Mouse (Mus musculus) CH12.LX (cell line): ENCODE data around the gene Itpr1. TPM values are rescaled to one million over a fixed set of nuclear protein-coding genes. Genes with fewer than 3 reads are reported as not detected.

Source experiments
- DNase-seq: peaks from one replicate; pipeline ENCODE4 v3.0.0-alpha.2; 2013; ENCODE audit errors: extremely low read depth
- H3K27ac ChIP-seq: 2 replicates; pipeline ENCODE4 v1.5.1; 2012; ENCODE audit warnings: low read depth, mild to moderate bottlenecking, control low read depth, moderate library complexity; ENCODE audit not compliant: insufficient read depth
- H3K27me3 ChIP-seq: replicated peaks from 2 replicates; pipeline ENCODE3; 2012; ENCODE audit warnings: inconsistent platforms
- H3K36me3 ChIP-seq, 2 experiments: replicated peaks in 1 of 2; 2 replicates each; pipeline versions ENCODE3 to v1.6.1; 2012; ENCODE audit warnings: inconsistent platforms in 1 of 2, low read length in 1 of 2, mild to moderate bottlenecking in 1 of 2, mixed read lengths in 1 of 2, moderate library complexity in 1 of 2; ENCODE audit not compliant: control insufficient read depth in 1 of 2, insufficient read depth in 1 of 2
- H3K4me1 ChIP-seq, 2 experiments: 2 replicates each; pipeline ENCODE4 v1.6.1; 2012; ENCODE audit warnings: inconsistent platforms in 1 of 2, moderate library complexity in 1 of 2; ENCODE audit not compliant: insufficient read depth in 2 of 2, control insufficient read depth in 1 of 2
- H3K4me2 ChIP-seq: 2 replicates; pipeline ENCODE4 v1.6.1; 2012; ENCODE audit warnings: low read depth, mild to moderate bottlenecking, control low read depth; ENCODE audit not compliant: poor library complexity, insufficient read depth, severe bottlenecking
- H3K4me3 ChIP-seq, 3 experiments: fragments of 150-350 bp in 1 of 3; sonication (generic) in 1 of 3; replicated peaks in 1 of 3; 2 replicates each; pipeline versions ENCODE3 to v1.5.1; 2011 to 2012; ENCODE audit warnings: low read depth in 2 of 3, low read length in 2 of 3, mild to moderate bottlenecking in 2 of 3, moderate library complexity in 2 of 3, control low read depth in 1 of 3, improper control_type of control experiment in 1 of 3, inconsistent platforms in 1 of 3, mixed read lengths in 1 of 3; ENCODE audit not compliant: poor library complexity in 1 of 3
- H3K79me2 ChIP-seq: replicated peaks from 2 replicates; pipeline ENCODE4 v1.6.1; 2012; ENCODE audit warnings: mild to moderate bottlenecking, moderate library complexity; ENCODE audit not compliant: control insufficient read depth, poor library complexity, insufficient read depth, severe bottlenecking; ENCODE audit errors: extremely low read depth
- H3K9ac ChIP-seq: 2 replicates; pipeline ENCODE4 v1.6.1; 2012; ENCODE audit warnings: low read depth, mild to moderate bottlenecking, control low read depth, moderate library complexity; ENCODE audit not compliant: insufficient read depth
- H3K9me3 ChIP-seq: replicated peaks from 2 replicates; pipeline ENCODE3; 2012; ENCODE audit warnings: low read length, inconsistent platforms, mixed read lengths
- BHLHE40 ChIP-seq: IDR thresholded peaks from 2 replicates; pipeline ENCODE4 v1.6.1; 2011; ENCODE audit warnings: mild to moderate bottlenecking, low read depth, low read length, improper control_type of control experiment
- CHD1 ChIP-seq: IDR thresholded peaks from 2 replicates; pipeline ENCODE4 v1.6.1; 2012; ENCODE audit warnings: low read depth, low read length, improper control_type of control experiment, inconsistent platforms
- CHD2 ChIP-seq: IDR thresholded peaks from 2 replicates; pipeline ENCODE4 v1.6.1; 2011; ENCODE audit warnings: low read length, improper control_type of control experiment
- ELF1 ChIP-seq: IDR thresholded peaks from 2 replicates; pipeline ENCODE4 v1.6.1; 2014; ENCODE audit warnings: low read depth, mild to moderate bottlenecking, inconsistent platforms, low read length, improper control_type of control experiment
- EP300 ChIP-seq: IDR thresholded peaks from 2 replicates; pipeline ENCODE4 v1.6.1; 2011; ENCODE audit warnings: low read length, improper control_type of control experiment
- ETS1 ChIP-seq: conservative IDR thresholded peaks from 2 replicates; pipeline ENCODE4 v1.6.1; 2012; ENCODE audit warnings: low read depth, mild to moderate bottlenecking, inconsistent platforms, low read length, improper control_type of control experiment, moderate library complexity
- GABPA ChIP-seq: IDR thresholded peaks from 2 replicates; pipeline ENCODE4 v1.6.1; 2012; ENCODE audit warnings: low read depth, low read length, improper control_type of control experiment, inconsistent platforms; ENCODE audit not compliant: insufficient replicate concordance
- HCFC1 ChIP-seq: IDR thresholded peaks from 2 replicates; pipeline ENCODE4 v1.6.1; 2012; ENCODE audit warnings: low read depth, mild to moderate bottlenecking, inconsistent platforms, low read length, improper control_type of control experiment
- JUN ChIP-seq: IDR thresholded peaks from 2 replicates; pipeline ENCODE4 v1.6.1; 2011; ENCODE audit warnings: low read depth, mild to moderate bottlenecking, low read length, improper control_type of control experiment, moderate library complexity; ENCODE audit not compliant: insufficient read depth
- JUND ChIP-seq: conservative IDR thresholded peaks from 2 replicates; pipeline ENCODE4 v1.6.1; 2011; ENCODE audit warnings: low read depth, low read length, improper control_type of control experiment
- KAT2A ChIP-seq: IDR thresholded peaks from 2 replicates; pipeline ENCODE4 v1.6.1; 2012; ENCODE audit warnings: low read length, improper control_type of control experiment, inconsistent platforms; ENCODE audit not compliant: insufficient replicate concordance
- MAX ChIP-seq: IDR thresholded peaks from 2 replicates; pipeline ENCODE4 v1.6.1; 2011; ENCODE audit warnings: low read length, improper control_type of control experiment
- MAZ ChIP-seq: IDR thresholded peaks from 2 replicates; pipeline ENCODE4 v1.6.1; 2012; ENCODE audit warnings: low read depth, mild to moderate bottlenecking, inconsistent platforms, low read length, improper control_type of control experiment, moderate library complexity
- MXI1 ChIP-seq: IDR thresholded peaks from 2 replicates; pipeline ENCODE4 v1.6.1; 2011; ENCODE audit warnings: mild to moderate bottlenecking, low read depth, low read length, improper control_type of control experiment
- MYC ChIP-seq: IDR thresholded peaks from 2 replicates; pipeline ENCODE4 v1.6.1; 2011; ENCODE audit warnings: low read depth, mild to moderate bottlenecking, improper control_type of control experiment, low read length
- NELFE ChIP-seq: IDR thresholded peaks from 2 replicates; pipeline ENCODE4 v1.6.1; 2011; ENCODE audit warnings: low read depth, low read length, improper control_type of control experiment
- POLR2A ChIP-seq: IDR thresholded peaks from 2 replicates; pipeline ENCODE4 v1.6.1; 2011; ENCODE audit warnings: low read depth, mild to moderate bottlenecking, improper control_type of control experiment, low read length
- POLR2AphosphoS2 ChIP-seq: IDR thresholded peaks from 2 replicates; pipeline ENCODE4 v1.6.1; 2011; ENCODE audit warnings: low read depth, low read length, improper control_type of control experiment
- RCOR1 ChIP-seq: conservative IDR thresholded peaks from 2 replicates; pipeline ENCODE4 v1.6.1; 2012; ENCODE audit warnings: low read depth, mild to moderate bottlenecking, inconsistent platforms, low read length, improper control_type of control experiment
- SMC3 ChIP-seq: IDR thresholded peaks from 2 replicates; pipeline ENCODE4 v1.6.1; 2011; ENCODE audit warnings: low read depth, low read length, improper control_type of control experiment
- TBP ChIP-seq: conservative IDR thresholded peaks from 2 replicates; pipeline ENCODE4 v1.6.1; 2011; ENCODE audit warnings: low read depth, low read length, improper control_type of control experiment
- ZMIZ1 ChIP-seq: IDR thresholded peaks from 2 replicates; pipeline ENCODE4 v1.6.1; 2012; ENCODE audit warnings: low read depth, mild to moderate bottlenecking, inconsistent platforms, low read length, improper control_type of control experiment
- dilution Hi-C: fragments of 300-500 bp; cut with MboI; formaldehyde crosslinking; loops from 2 replicates; pipeline ENCODE4 v1.14.3; 2020; ENCODE audit warnings: low sequenced_read_pairs; ENCODE audit not compliant: extremely low pct_unique_long_range_greater_than_20kb, extremely low pct_ligation_motif_present
- in situ Hi-C: fragments of 300-500 bp; cut with MboI; formaldehyde crosslinking; loops from 3 replicates; pipeline ENCODE4 v1.14.3; 2019; ENCODE audit warnings: low sequenced_read_pairs, low pct_ligation_motif_present, low pct_unique_long_range_greater_than_20kb, mixed read lengths
- polyA plus RNA-seq: library from polyadenylated mRNA; unstranded; fragments of >175 nt; gene quantifications from 2 replicates; pipeline ENCODE4 v1.2.1, GENCODE M21; 2012; ENCODE audit warnings: low read depth; ENCODE audit not compliant: insufficient read length
- total RNA-seq, 2 experiments: library from RNA; depleted of rRNA; stranded (reverse); fragments of 300-350 nt in 1 of 2; fragments of >200 nt in 1 of 2; gene quantifications; 2 replicates each; pipeline ENCODE4 v1.2.3; 2012 to 2014

Itpr1 gene
- total and polyA plus RNA-seq, 3 experiments: 42.8 to 73.1 (median 53.4) TPM

- Histone ChIP-seq H3K4me1 (peaks cover 31 to 80% of the 10 kb centered on the region in 2 experiments), H3K79me2 (peaks cover 17% of the 10 kb centered on the region; the same call in 1 of the 2 replicates), H3K36me3 (peaks cover 3 to 45% of the 10 kb centered on the region in 2 experiments), H3K9me3 (no peaks in the 10 kb centered on the region), H3K4me2 (peak overlapping the region; percentile 87), H3K27ac (peak overlapping the region; percentile 49), H3K27me3 (no peaks in the 10 kb centered on the region), H3K9ac (peak overlapping the region; percentile 57), H3K4me3 (peak overlapping the region in 2 of 3 experiments; percentile 37 to 48)
- in situ Hi-C loops: no loop called here
- dilution Hi-C loops: no loop called here
- TF ChIP-seq TBP (no peak), JUN (no peak), SMC3 (no peak), CHD1 (no peak), CHD2 (no peak), EP300 (no peak), MAZ (no peak), MYC (0 out of 2 replicates have a peak, but pooled peaks have one; percentile 22), ELF1 (peak; percentile 79), HCFC1 (peak; percentile 59), MAX (no peak), ETS1 (no peak), JUND (no peak), NELFE (no peak), RCOR1 (no peak), POLR2AphosphoS2 (no peak), KAT2A (no peak), MXI1 (no peak), POLR2A (no peak; the same call in 1 of the 2 replicates), ZMIZ1 (0 out of 2 replicates have a peak, but pooled peaks have one; percentile 37), GABPA (no peak)
- DNase-seq: peak; percentile 62
Observed at GRCm38 (mm10) chr6:108306910-108307584, 94.2 kb downstream of the Itpr1 start.

- in situ Hi-C loops: no loop called here
- peak overlapping the region; percentile 57 for H3K9ac ChIP-seq
Observed at GRCm38 (mm10) chr6:108307770-108308169, 94.9 kb downstream of the Itpr1 start.

More at GRCm38 (mm10) chr6:108307770-108308169, 94.9 kb downstream of the Itpr1 start:
- Histone ChIP-seq H3K4me1 (peaks cover 31 to 85% of the 10 kb centered on the region in 2 experiments), H3K36me3 (peaks cover 3 to 45% of the 10 kb centered on the region in 2 experiments), H3K27ac (peak overlapping the region; percentile 69), H3K4me3 (peak overlapping the region; percentile 5 to 48 (median 19)), H3K79me2 (peaks cover 17% of the 10 kb centered on the region; the same call in 1 of the 2 replicates), H3K4me2 (peak overlapping the region; percentile 87), H3K9me3 (no peaks in the 10 kb centered on the region), H3K27me3 (no peaks in the 10 kb centered on the region)
- TF ChIP-seq RCOR1: no peak
- peak; percentile 30; the same call in 1 of the 2 replicates for TF ChIP-seq BHLHE40
- DNase-seq: no peak
- dilution Hi-C loops: no loop called here
